Mouse (Mus musculus) B cell, adult 67 days (primary cell): ENCODE data around the gene Rhbdl1. TPM values are rescaled to one million over a fixed set of nuclear protein-coding genes. Genes with fewer than 3 reads are reported as not detected.

Experiments used
- total RNA-seq, 2 experiments: library from RNA; stranded (reverse); gene quantifications; 4 replicates each; pipeline ENCODE4 v1.2.4; 2023

The Rhbdl1 gene
- total RNA-seq = 1 to 10 TPM; 1.8 to 4.8 TPM

GRCm38 (mm10) chr17:25837076-25837410, at the start of gene Rhbdl1:
Gene Rhbdl1, minus strand, starts transcription at chr17:25837295.

GRCm38 (mm10) chr17:25880196-25880910, 43.3 kb upstream of the Rhbdl1 start, which contains the start of gene Wfikkn1:
Gene Wfikkn1, minus strand, starts transcription at chr17:25880858.

GRCm38 (mm10) chr17:25874721-25875170, 37.7 kb upstream of the Rhbdl1 start, which contains the start of gene Mettl26:
Gene Mettl26, plus strand, starts transcription at chr17:25875074.

GRCm38 (mm10) chr17:25868601-25869191, 31.6 kb upstream of the Rhbdl1 start, which contains the start of gene Mcrip2:
Gene Mcrip2, minus strand, starts transcription at chr17:25868764.

GRCm38 (mm10) chr17:25860832-25861703, 24.0 kb upstream of the Rhbdl1 start, which contains the start of gene Wdr90:
Gene Wdr90, minus strand, starts transcription at chr17:25861501.

GRCm38 (mm10) chr17:25844396-25844901, 7.4 kb upstream of the Rhbdl1 start, which contains the start of gene Rhot2:
Gene Rhot2, minus strand, starts transcription at chr17:25844851.

GRCm38 (mm10) chr17:25841117-25841880, 4.2 kb upstream of the Rhbdl1 start, which contains the start of gene Gm20683:
Gene Gm20683, minus strand, starts transcription at chr17:25841763.

GRCm38 (mm10) chr17:25833291-25833663, 3.8 kb downstream of the Rhbdl1 start, which contains the start of gene Stub1:
Gene Stub1, minus strand, starts transcription at chr17:25833404.

GRCm38 (mm10) chr17:25828712-25829557, 8.2 kb downstream of the Rhbdl1 start, which contains the start of gene Jmjd8:
Gene Jmjd8, plus strand, starts transcription at chr17:25828867.

GRCm38 (mm10) chr17:25823452-25823851, 13.6 kb downstream of the Rhbdl1 start, which contains the start of gene Wdr24:
Gene Wdr24, plus strand, starts transcription at chr17:25823627.

GRCm38 (mm10) chr17:25808789-25809605, 28.1 kb downstream of the Rhbdl1 start, which contains the start of gene Fbxl16:
Gene Fbxl16, plus strand, starts transcription at chr17:25809085.

GRCm38 (mm10) chr17:25796951-25797369, 40.1 kb downstream of the Rhbdl1 start, which contains the start of gene Metrn:
Gene Metrn, minus strand, starts transcription at chr17:25797136.

GRCm38 (mm10) chr17:25795609-25796092, 41.4 kb downstream of the Rhbdl1 start, which contains the start of gene AC134908.4:
Gene AC134908.4, minus strand, starts transcription at chr17:25795659.

GRCm38 (mm10) chr17:25792615-25793014, 44.5 kb downstream of the Rhbdl1 start, which contains the start of gene Fam173a:
Gene Fam173a, minus strand, starts transcription at chr17:25792901.

GRCm38 (mm10) chr17:25786280-25786679, 50.8 kb downstream of the Rhbdl1 start, which contains the start of gene Ccdc78:
Gene Ccdc78, plus strand, starts transcription at chr17:25786580.

GRCm38 (mm10) chr17:25785281-25785745, 51.8 kb downstream of the Rhbdl1 start, which contains the start of gene Haghl:
Gene Haghl, minus strand, starts transcription at chr17:25785673.

